Mouse (Mus musculus) CH12.LX (cell line): ENCODE measurements around the gene Macrod2. TPM values are rescaled to one million over a fixed set of nuclear protein-coding genes. Genes with fewer than 3 reads are reported as not detected.

Source experiments
- DNase-seq: peaks from one replicate; pipeline ENCODE4 v3.0.0-alpha.2; 2013; ENCODE audit errors: extremely low read depth
- H3K27ac ChIP-seq: 2 replicates; pipeline ENCODE4 v1.5.1; 2012; ENCODE audit warnings: low read depth, mild to moderate bottlenecking, control low read depth, moderate library complexity; ENCODE audit not compliant: insufficient read depth
- H3K27me3 ChIP-seq: replicated peaks from 2 replicates; pipeline ENCODE3; 2012; ENCODE audit warnings: inconsistent platforms
- H3K36me3 ChIP-seq, 2 experiments: replicated peaks in 1 of 2; 2 replicates each; pipeline versions ENCODE3 to v1.6.1; 2012; ENCODE audit warnings: inconsistent platforms in 1 of 2, low read length in 1 of 2, mild to moderate bottlenecking in 1 of 2, mixed read lengths in 1 of 2, moderate library complexity in 1 of 2; ENCODE audit not compliant: control insufficient read depth in 1 of 2, insufficient read depth in 1 of 2
- H3K4me1 ChIP-seq, 2 experiments: 2 replicates each; pipeline ENCODE4 v1.6.1; 2012; ENCODE audit warnings: inconsistent platforms in 1 of 2, moderate library complexity in 1 of 2; ENCODE audit not compliant: insufficient read depth in 2 of 2, control insufficient read depth in 1 of 2
- H3K4me2 ChIP-seq: 2 replicates; pipeline ENCODE4 v1.6.1; 2012; ENCODE audit warnings: low read depth, mild to moderate bottlenecking, control low read depth; ENCODE audit not compliant: poor library complexity, insufficient read depth, severe bottlenecking
- H3K4me3 ChIP-seq, 3 experiments: fragments of 150-350 bp in 1 of 3; sonication (generic) in 1 of 3; replicated peaks in 1 of 3; 2 replicates each; pipeline versions ENCODE3 to v1.5.1; 2011 to 2012; ENCODE audit warnings: low read depth in 2 of 3, low read length in 2 of 3, mild to moderate bottlenecking in 2 of 3, moderate library complexity in 2 of 3, control low read depth in 1 of 3, improper control_type of control experiment in 1 of 3, inconsistent platforms in 1 of 3, mixed read lengths in 1 of 3; ENCODE audit not compliant: poor library complexity in 1 of 3
- H3K79me2 ChIP-seq: replicated peaks from 2 replicates; pipeline ENCODE4 v1.6.1; 2012; ENCODE audit warnings: mild to moderate bottlenecking, moderate library complexity; ENCODE audit not compliant: control insufficient read depth, poor library complexity, insufficient read depth, severe bottlenecking; ENCODE audit errors: extremely low read depth
- H3K9ac ChIP-seq: 2 replicates; pipeline ENCODE4 v1.6.1; 2012; ENCODE audit warnings: low read depth, mild to moderate bottlenecking, control low read depth, moderate library complexity; ENCODE audit not compliant: insufficient read depth
- H3K9me3 ChIP-seq: replicated peaks from 2 replicates; pipeline ENCODE3; 2012; ENCODE audit warnings: low read length, inconsistent platforms, mixed read lengths
- BHLHE40 ChIP-seq: IDR thresholded peaks from 2 replicates; pipeline ENCODE4 v1.6.1; 2011; ENCODE audit warnings: mild to moderate bottlenecking, low read depth, low read length, improper control_type of control experiment
- CTCF ChIP-seq, 2 experiments: IDR thresholded peaks in 1 of 2; conservative IDR thresholded peaks in 1 of 2; 2 replicates each; pipeline ENCODE4 v1.5.1; 2011 to 2012; ENCODE audit warnings: low read depth in 2 of 2, low read length in 2 of 2, improper control_type of control experiment in 1 of 2, inconsistent platforms in 1 of 2, mild to moderate bottlenecking in 1 of 2, moderate library complexity in 1 of 2
- ELF1 ChIP-seq: IDR thresholded peaks from 2 replicates; pipeline ENCODE4 v1.6.1; 2014; ENCODE audit warnings: low read depth, mild to moderate bottlenecking, inconsistent platforms, low read length, improper control_type of control experiment
- ETS1 ChIP-seq: conservative IDR thresholded peaks from 2 replicates; pipeline ENCODE4 v1.6.1; 2012; ENCODE audit warnings: low read depth, mild to moderate bottlenecking, inconsistent platforms, low read length, improper control_type of control experiment, moderate library complexity
- GABPA ChIP-seq: IDR thresholded peaks from 2 replicates; pipeline ENCODE4 v1.6.1; 2012; ENCODE audit warnings: low read depth, low read length, improper control_type of control experiment, inconsistent platforms; ENCODE audit not compliant: insufficient replicate concordance
- HCFC1 ChIP-seq: IDR thresholded peaks from 2 replicates; pipeline ENCODE4 v1.6.1; 2012; ENCODE audit warnings: low read depth, mild to moderate bottlenecking, inconsistent platforms, low read length, improper control_type of control experiment
- IRF4 ChIP-seq: IDR thresholded peaks from 2 replicates; pipeline ENCODE4 v1.6.1; 2014; ENCODE audit warnings: low read depth, mild to moderate bottlenecking, inconsistent platforms, low read length, improper control_type of control experiment
- MAFK ChIP-seq: IDR thresholded peaks from 2 replicates; pipeline ENCODE4 v1.6.1; 2011; ENCODE audit warnings: low read length, improper control_type of control experiment; ENCODE audit not compliant: insufficient replicate concordance
- MAX ChIP-seq: IDR thresholded peaks from 2 replicates; pipeline ENCODE4 v1.6.1; 2011; ENCODE audit warnings: low read length, improper control_type of control experiment
- MAZ ChIP-seq: IDR thresholded peaks from 2 replicates; pipeline ENCODE4 v1.6.1; 2012; ENCODE audit warnings: low read depth, mild to moderate bottlenecking, inconsistent platforms, low read length, improper control_type of control experiment, moderate library complexity
- MXI1 ChIP-seq: IDR thresholded peaks from 2 replicates; pipeline ENCODE4 v1.6.1; 2011; ENCODE audit warnings: mild to moderate bottlenecking, low read depth, low read length, improper control_type of control experiment
- MYC ChIP-seq: IDR thresholded peaks from 2 replicates; pipeline ENCODE4 v1.6.1; 2011; ENCODE audit warnings: low read depth, mild to moderate bottlenecking, improper control_type of control experiment, low read length
- NELFE ChIP-seq: IDR thresholded peaks from 2 replicates; pipeline ENCODE4 v1.6.1; 2011; ENCODE audit warnings: low read depth, low read length, improper control_type of control experiment
- PAX5 ChIP-seq: IDR thresholded peaks from 2 replicates; pipeline ENCODE4 v1.6.1; 2012; ENCODE audit warnings: low read length, inconsistent platforms, mixed read lengths
- POLR2A ChIP-seq: IDR thresholded peaks from 2 replicates; pipeline ENCODE4 v1.6.1; 2011; ENCODE audit warnings: low read depth, mild to moderate bottlenecking, improper control_type of control experiment, low read length
- POLR2AphosphoS2 ChIP-seq: IDR thresholded peaks from 2 replicates; pipeline ENCODE4 v1.6.1; 2011; ENCODE audit warnings: low read depth, low read length, improper control_type of control experiment
- RCOR1 ChIP-seq: conservative IDR thresholded peaks from 2 replicates; pipeline ENCODE4 v1.6.1; 2012; ENCODE audit warnings: low read depth, mild to moderate bottlenecking, inconsistent platforms, low read length, improper control_type of control experiment
- TCF12 ChIP-seq: IDR thresholded peaks from 2 replicates; pipeline ENCODE4 v1.6.1; 2014; ENCODE audit warnings: low read depth, mild to moderate bottlenecking, inconsistent platforms, low read length, improper control_type of control experiment
- USF1 ChIP-seq: IDR thresholded peaks from 2 replicates; pipeline ENCODE4 v1.6.1; 2014; ENCODE audit warnings: low read depth, mild to moderate bottlenecking, inconsistent platforms, low read length, improper control_type of control experiment
- ZC3H11A ChIP-seq: IDR thresholded peaks from 2 replicates; pipeline ENCODE4 v1.6.1; 2012; ENCODE audit warnings: low read depth, mild to moderate bottlenecking, inconsistent platforms, low read length, improper control_type of control experiment
- ZKSCAN1 ChIP-seq: IDR thresholded peaks from 2 replicates; pipeline ENCODE4 v1.6.1; 2012; ENCODE audit warnings: low read depth, inconsistent platforms, low read length, improper control_type of control experiment, borderline replicate concordance
- ZMIZ1 ChIP-seq: IDR thresholded peaks from 2 replicates; pipeline ENCODE4 v1.6.1; 2012; ENCODE audit warnings: low read depth, mild to moderate bottlenecking, inconsistent platforms, low read length, improper control_type of control experiment
- dilution Hi-C: fragments of 300-500 bp; cut with MboI; formaldehyde crosslinking; loops from 2 replicates; pipeline ENCODE4 v1.14.3; 2020; ENCODE audit warnings: low sequenced_read_pairs; ENCODE audit not compliant: extremely low pct_unique_long_range_greater_than_20kb, extremely low pct_ligation_motif_present
- in situ Hi-C: fragments of 300-500 bp; cut with MboI; formaldehyde crosslinking; loops from 3 replicates; pipeline ENCODE4 v1.14.3; 2019; ENCODE audit warnings: low sequenced_read_pairs, low pct_ligation_motif_present, low pct_unique_long_range_greater_than_20kb, mixed read lengths
- polyA plus RNA-seq: library from polyadenylated mRNA; unstranded; fragments of >175 nt; gene quantifications from 2 replicates; pipeline ENCODE4 v1.2.1, GENCODE M21; 2012; ENCODE audit warnings: low read depth; ENCODE audit not compliant: insufficient read length
- total RNA-seq, 2 experiments: library from RNA; depleted of rRNA; stranded (reverse); fragments of 300-350 nt in 1 of 2; fragments of >200 nt in 1 of 2; gene quantifications; 2 replicates each; pipeline ENCODE4 v1.2.3; 2012 to 2014

Gene Macrod2
- total and polyA plus RNA-seq, 3 experiments = not detected

GRCm38 (mm10) chr2:142174039-142174438 is 1778.9 kb downstream of the Macrod2 start:
- in situ Hi-C loops = no loop called here
- no peak overlapping the region for H3K4me2 ChIP-seq
- H3K79me2 ChIP-seq = no peaks in the 10 kb centered on the region
- dilution Hi-C loops = no loop called here
- H3K27ac ChIP-seq = no peak overlapping the region
- peaks cover 51% of the 10 kb centered on the region for H3K9me3 ChIP-seq
- TF ChIP-seq ETS1 (no peak), HCFC1 (no peak), BHLHE40 (no peak), MAFK (no peak), ZMIZ1 (no peak), USF1 (no peak), ELF1 (no peak), GABPA (no peak), CTCF (conservative IDR thresholded peaks at IDR 0.05 in 1 of 2, IDR thresholded peaks at IDR 0.05 in 1 of 2; ENCODE audit: low read depth in 2 of 2, low read length in 2 of 2) (no peak), POLR2AphosphoS2 (no peak), POLR2A (no peak), MXI1 (no peak), ZC3H11A (no peak), ZKSCAN1 (no peak)
- no peak overlapping the region for H3K9ac ChIP-seq
- no peaks in the 10 kb centered on the region for H3K36me3 ChIP-seq
- DNase-seq = no peak
- H3K4me3 ChIP-seq = no peak overlapping the region
- H3K4me1 ChIP-seq = no peaks in the 10 kb centered on the region
- H3K27me3 ChIP-seq = no peaks in the 10 kb centered on the region

- in situ Hi-C loops = no loop called here
- Histone ChIP-seq H3K36me3 (no peaks in the 10 kb centered on the region), H3K4me1 (no peaks in the 10 kb centered on the region), H3K9ac (no peak overlapping the region), H3K9me3 (peaks cover 42% of the 10 kb centered on the region), H3K27me3 (no peaks in the 10 kb centered on the region), H3K4me2 (no peak overlapping the region), H3K79me2 (no peaks in the 10 kb centered on the region), H3K4me3 (no peak overlapping the region), H3K27ac (no peak overlapping the region)
- DNase-seq = no peak
- TF ChIP-seq MAFK = no peak
- no peak for TF ChIP-seq NELFE
- no peak for TF ChIP-seq BHLHE40
- no peak for TF ChIP-seq GABPA
- dilution Hi-C loops = no loop called here
These were observed 1791.8 kb downstream of the Macrod2 start for GRCm38 (mm10) chr2:142186922-142187321.

- no peaks in the 10 kb centered on the region for H3K36me3 ChIP-seq
- dilution Hi-C loops = no loop called here
These were observed 1792.3 kb downstream of the Macrod2 start for GRCm38 (mm10) chr2:142187428-142187827.

More at GRCm38 (mm10) chr2:142187428-142187827, 1792.3 kb downstream of the Macrod2 start:
- H3K4me1 ChIP-seq = no peaks in the 10 kb centered on the region
- no peaks in the 10 kb centered on the region for H3K27me3 ChIP-seq
- H3K79me2 ChIP-seq = no peaks in the 10 kb centered on the region
- H3K4me3 ChIP-seq = no peak overlapping the region
- H3K27ac ChIP-seq = no peak overlapping the region
- peaks cover 45% of the 10 kb centered on the region for H3K9me3 ChIP-seq
- no peak overlapping the region for H3K4me2 ChIP-seq
- no peak overlapping the region for H3K9ac ChIP-seq
- TF ChIP-seq MAX (no peak), MYC (no peak), HCFC1 (no peak), RCOR1 (no peak), IRF4 (no peak), PAX5 (no peak), MAZ (no peak), ZC3H11A (no peak), TCF12 (no peak), GABPA (no peak)
- DNase-seq = no peak
- in situ Hi-C loops = no loop called here
